In genomic region chr5:25500686-25501085, GRCm38 (mm10) we compare ENCODE assay signal across 8 mouse cellular contexts. TPM values are rescaled to one million over a fixed set of nuclear protein-coding genes. Genes with fewer than 3 reads are reported as not detected.
DNase-seq lines count a peak whose midpoint lies in the region; ATAC-seq lines count a peak whose summit lies in the region.

No protein-coding gene starts in this region.

- no peak for DNase-seq in kidney, postnatal 36 days
- no peak for DNase-seq in midbrain, embryonic 14.5 days
- no peak for DNase-seq in adrenal gland, postnatal 36 days
- no peak for DNase-seq in right cerebral cortex, postnatal 36 days (ENCODE audit: low spot score in 2 of 2)
- no peak for DNase-seq in adrenal gland, adult 2 months

- H3K27ac ChIP-seq in kidney, embryonic 15.5 days, result no peak overlapping the region
- 0 out of 2 replicates have a peak overlapping the region, but pooled peaks have one; percentile 99 for H3K27ac ChIP-seq in embryonic facial prominence, embryonic 13.5 days
- no peak overlapping the region for H3K27ac ChIP-seq in hindbrain, embryonic 16.5 days (ENCODE audit: low read depth, low read length)
- H3K27ac ChIP-seq in midbrain, embryonic 14.5 days (replicated peaks; ENCODE audit: low read depth, low read length), result no peak overlapping the region

- ATAC-seq in kidney, embryonic 15.5 days (replicated peaks; ENCODE audit: low FRiP score), result no peak
- ATAC-seq in embryonic facial prominence, embryonic 13.5 days (ENCODE audit: insufficient number of reproducible peaks, insufficient read depth, low FRiP score, low TSS enrichment, low read depth), result no peak
- no peak for ATAC-seq in hindbrain, embryonic 16.5 days
- ATAC-seq in midbrain, embryonic 14.5 days (ENCODE audit: low FRiP score, low TSS enrichment), result no peak

- no peaks in the 10 kb centered on the region for H3K27me3 ChIP-seq in kidney, embryonic 15.5 days
- no peaks in the 10 kb centered on the region for H3K27me3 ChIP-seq in embryonic facial prominence, embryonic 13.5 days
- no peaks in the 10 kb centered on the region for H3K27me3 ChIP-seq in hindbrain, embryonic 16.5 days (replicated peaks; ENCODE audit: control insufficient read depth, insufficient read depth, low read length)
- H3K27me3 ChIP-seq in midbrain, embryonic 14.5 days (ENCODE audit: control insufficient read depth, insufficient read depth, low read length), result no peaks in the 10 kb centered on the region

- peaks cover 18% of the 10 kb centered on the region for H3K4me1 ChIP-seq in kidney, embryonic 15.5 days
- peaks cover 13% of the 10 kb centered on the region for H3K4me1 ChIP-seq in embryonic facial prominence, embryonic 13.5 days
- peaks cover 14% of the 10 kb centered on the region for H3K4me1 ChIP-seq in hindbrain, embryonic 16.5 days (ENCODE audit: control insufficient read depth, insufficient read depth, low read depth, low read length)
- H3K4me1 ChIP-seq in midbrain, embryonic 14.5 days (ENCODE audit: control insufficient read depth, insufficient read depth, low read length), result peaks cover 15% of the 10 kb centered on the region

- H3K9me3 ChIP-seq in kidney, embryonic 15.5 days (replicated peaks), result 0 out of 2 replicates have a peak, but pooled peaks cover 2% of the 10 kb centered on the region
- no peaks in the 10 kb centered on the region for H3K9me3 ChIP-seq in embryonic facial prominence, embryonic 13.5 days
- H3K9me3 ChIP-seq in hindbrain, embryonic 16.5 days (ENCODE audit: control insufficient read depth, low read length), result no peaks in the 10 kb centered on the region
- H3K9me3 ChIP-seq in midbrain, embryonic 14.5 days (ENCODE audit: control insufficient read depth, low read length), result no peaks in the 10 kb centered on the region

- no peak overlapping the region for H3K9ac ChIP-seq in kidney, embryonic 15.5 days
- H3K9ac ChIP-seq in embryonic facial prominence, embryonic 13.5 days, result peak overlapping the region; percentile 85; the same call in 1 of the 2 replicates
- peak overlapping the region; percentile 95; the same call in 1 of the 2 replicates for H3K9ac ChIP-seq in hindbrain, embryonic 16.5 days (ENCODE audit: low read depth, low read length)
- H3K9ac ChIP-seq in midbrain, embryonic 14.5 days (replicated peaks; ENCODE audit: low read length), result no peak overlapping the region

- WGBS in kidney, embryonic 15.5 days, result 60% methylated on average over 7 of the region's 7 CpGs
- 44% methylated on average over 7 of the region's 7 CpGs for WGBS in embryonic facial prominence, embryonic 13.5 days
- WGBS in hindbrain, embryonic 16.5 days, result 66% methylated on average over 7 of the region's 7 CpGs
- WGBS in midbrain, embryonic 14.5 days, result 71% methylated on average over 7 of the region's 7 CpGs

- H3K36me3 ChIP-seq in kidney, embryonic 15.5 days, result no peaks in the 10 kb centered on the region
- no peaks in the 10 kb centered on the region for H3K36me3 ChIP-seq in embryonic facial prominence, embryonic 13.5 days
- no peaks in the 10 kb centered on the region for H3K36me3 ChIP-seq in hindbrain, embryonic 16.5 days (ENCODE audit: control insufficient read depth, insufficient read depth, low read length)
- H3K36me3 ChIP-seq in midbrain, embryonic 14.5 days (ENCODE audit: control insufficient read depth, insufficient read depth, low read length), result no peaks in the 10 kb centered on the region

- peak overlapping the region; percentile 71 for H3K4me3 ChIP-seq in kidney, embryonic 15.5 days (replicated peaks)
- H3K4me3 ChIP-seq in embryonic facial prominence, embryonic 13.5 days, result peak overlapping the region; percentile 95
- peak overlapping the region; percentile 99 for H3K4me3 ChIP-seq in hindbrain, embryonic 16.5 days (ENCODE audit: low read length)
- no peak overlapping the region; the same call in 1 of the 2 replicates for H3K4me3 ChIP-seq in midbrain, embryonic 14.5 days (replicated peaks; ENCODE audit: low read depth, low read length)

- H3K4me2 ChIP-seq in kidney, embryonic 15.5 days, result peak overlapping the region; percentile 70
- H3K4me2 ChIP-seq in embryonic facial prominence, embryonic 13.5 days, result peak overlapping the region; percentile 63
- peak overlapping the region; percentile 60 for H3K4me2 ChIP-seq in hindbrain, embryonic 16.5 days (ENCODE audit: low read length)
- peak overlapping the region; percentile 58 for H3K4me2 ChIP-seq in midbrain, embryonic 14.5 days (ENCODE audit: low read length)

RNA-seq across cellular contexts. Expression of gene Kmt2c, which starts 2.1 kb away (rescaled TPM):
- 12.7 and 12.9 TPM in 2 replicates for polyA plus RNA-seq in kidney, embryonic 15.5 days (2015; fragmentation: Nextera tagmentation; extraction: Ambion mirVana)
- 16.7 and 19.2 TPM in 2 replicates for polyA plus RNA-seq in embryonic facial prominence, embryonic 13.5 days (2015; fragmentation: Nextera tagmentation; extraction: Ambion mirVana)
- 12.1 and 13.1 TPM in 2 replicates for polyA plus RNA-seq in hindbrain, embryonic 16.5 days (2015; fragmentation: Nextera tagmentation; extraction: Ambion mirVana)
- 30.2 and 32.8 TPM in 2 replicates for polyA plus RNA-seq in midbrain, embryonic 14.5 days (2014; fragmentation: Nextera tagmentation; extraction: Ambion mirVana)
- total RNA-seq in adrenal gland, postnatal 36 days (2021), result 10 to 100 TPM; 59.1 to 62.6 TPM
- total RNA-seq in adrenal gland, adult 2 months (2021), result 10 to 100 TPM; 42.7 to 54.1 TPM
- 6.8 and 8.3 TPM in 2 replicates for polyA plus RNA-seq in adrenal gland, adult 2 months (2012; rRNA removed)

RNA-seq across cellular contexts. Expression of gene Cct8l1, which starts 15.2 kb away (rescaled TPM):
- 0.10 TPM in 1 of 2 replicates, not detected in the other for polyA plus RNA-seq in kidney, embryonic 15.5 days (2015; fragmentation: Nextera tagmentation; extraction: Ambion mirVana)
- 0.12 TPM in 1 of 2 replicates, not detected in the other for polyA plus RNA-seq in embryonic facial prominence, embryonic 13.5 days (2015; fragmentation: Nextera tagmentation; extraction: Ambion mirVana)
- 0.10 and 0.22 TPM in 2 replicates for polyA plus RNA-seq in hindbrain, embryonic 16.5 days (2015; fragmentation: Nextera tagmentation; extraction: Ambion mirVana)
- 0.22 TPM in 1 of 2 replicates, not detected in the other for polyA plus RNA-seq in midbrain, embryonic 14.5 days (2014; fragmentation: Nextera tagmentation; extraction: Ambion mirVana)
- total RNA-seq in adrenal gland, postnatal 36 days (2021), result under 1 TPM in 1 of 2 experiments, not detected in 1; 0.17 TPM
- total RNA-seq in adrenal gland, adult 2 months (2021), result not detected
- not detected in 2 replicates for polyA plus RNA-seq in adrenal gland, adult 2 months (2012; rRNA removed)

Comparison
In these comparisons a context has a peak if more than half of its experiments do, and no peak if none do; other contexts are left out.
1. H3K9ac ChIP-seq: peak in embryonic facial prominence, embryonic 13.5 days (single experiment) and hindbrain, embryonic 16.5 days (single experiment); none in kidney, embryonic 15.5 days (single experiment) and midbrain, embryonic 14.5 days (single experiment).
2. Peak in every context shown above with its lines, with median percentiles within 50 percentile points of each other: H3K4me2 ChIP-seq.